ENCODE assay signal across 7 mouse cellular contexts in genomic region chr3:88624324-88624723, GRCm38 (mm10). TPM values are rescaled to one million over a fixed set of nuclear protein-coding genes. Genes with fewer than 3 reads are reported as not detected.
DNase-seq lines count a peak whose midpoint lies in the region; ATAC-seq and TF ChIP-seq lines count a peak whose summit lies in the region.

No protein-coding gene starts in this region.

- H3K4me3 ChIP-seq in embryonic facial prominence, embryonic 13.5 days: peak overlapping the region; percentile 96
- peak overlapping the region; percentile 72; the same call in 1 of the 2 replicates for H3K4me3 ChIP-seq in kidney, postnatal 0 days (replicated peaks; ENCODE audit: low read depth, low read length)
- peak overlapping the region; percentile 21 for H3K4me3 ChIP-seq in olfactory bulb, adult 2 months (ENCODE audit: insufficient read depth, low read depth, low read length)

- no peak for TF ChIP-seq CTCF in kidney, postnatal 0 days (IDR thresholded peaks at IDR 0.05; ENCODE audit: low read depth)
- no peak for TF ChIP-seq CTCF in olfactory bulb, adult 2 months (IDR thresholded peaks at IDR 0.05; ENCODE audit: insufficient read depth, low read depth, low read length)

- 44% methylated on average over 4 of the region's 4 CpGs for WGBS in embryonic facial prominence, embryonic 13.5 days
- WGBS in kidney, postnatal 0 days: 12% methylated on average over 4 of the region's 4 CpGs
- 12% methylated on average over 4 of the region's 4 CpGs for WGBS in olfactory bulb, adult 2 months

- ATAC-seq in embryonic facial prominence, embryonic 13.5 days (ENCODE audit: insufficient number of reproducible peaks, insufficient read depth, low FRiP score, low TSS enrichment, low read depth): no peak
- no peak for ATAC-seq in kidney, postnatal 0 days (replicated peaks; ENCODE audit: low FRiP score, low read depth)

- TF ChIP-seq POLR2A in olfactory bulb, adult 2 months (IDR thresholded peaks at IDR 0.05; ENCODE audit: insufficient read depth, low read depth, low read length): no peak

- no peaks in the 10 kb centered on the region for H3K9me3 ChIP-seq in embryonic facial prominence, embryonic 13.5 days
- H3K9me3 ChIP-seq in kidney, postnatal 0 days (replicated peaks; ENCODE audit: low read length): no peaks in the 10 kb centered on the region

- H3K4me2 ChIP-seq in embryonic facial prominence, embryonic 13.5 days: peak overlapping the region; percentile 91
- H3K4me2 ChIP-seq in kidney, postnatal 0 days (ENCODE audit: low read length): peak overlapping the region; percentile 69

- H3K27ac ChIP-seq in embryonic facial prominence, embryonic 13.5 days: peak overlapping the region; percentile 57
- peak overlapping the region; percentile 98 for H3K27ac ChIP-seq in kidney, postnatal 0 days
- peak overlapping the region; percentile 97 for H3K27ac ChIP-seq in olfactory bulb, adult 2 months (ENCODE audit: insufficient read depth, low read depth, low read length)

- peaks cover 53% of the 10 kb centered on the region for H3K4me1 ChIP-seq in embryonic facial prominence, embryonic 13.5 days
- peaks cover 46% of the 10 kb centered on the region for H3K4me1 ChIP-seq in kidney, postnatal 0 days (replicated peaks; ENCODE audit: insufficient read depth, low read length)
- H3K4me1 ChIP-seq in olfactory bulb, adult 2 months (ENCODE audit: control insufficient read depth, insufficient read depth, low read length): peaks cover 55% of the 10 kb centered on the region

- peak; percentile 45 to 62 for DNase-seq in right cerebral cortex, postnatal 10 days (ENCODE audit: low spot score in 2 of 2)
- no peak for DNase-seq in right cerebral cortex, postnatal 25 days
- no peak for DNase-seq in kidney, postnatal 0 days (ENCODE audit: low spot score)
- no peak for DNase-seq in left cerebral cortex, adult 11 months (ENCODE audit: low spot score)
- no peak for DNase-seq in right cerebral cortex, adult 2 months (ENCODE audit: low spot score in 2 of 2)

- peak overlapping the region; percentile 97 for H3K9ac ChIP-seq in embryonic facial prominence, embryonic 13.5 days
- H3K9ac ChIP-seq in kidney, postnatal 0 days (ENCODE audit: low read depth, low read length): peak overlapping the region; percentile 86; the same call in 1 of the 2 replicates

- no peaks in the 10 kb centered on the region for H3K27me3 ChIP-seq in embryonic facial prominence, embryonic 13.5 days
- H3K27me3 ChIP-seq in kidney, postnatal 0 days (ENCODE audit: insufficient read depth, low read length): no peaks in the 10 kb centered on the region

- H3K36me3 ChIP-seq in embryonic facial prominence, embryonic 13.5 days: peaks cover 30% of the 10 kb centered on the region
- 0 out of 2 replicates have a peak, but pooled peaks cover 4% of the 10 kb centered on the region for H3K36me3 ChIP-seq in kidney, postnatal 0 days (ENCODE audit: insufficient read depth, low read length)

RNA-seq across cellular contexts. Expression of gene Arhgef2, which starts 18.6 kb away (rescaled TPM):
- polyA plus RNA-seq in embryonic facial prominence, embryonic 13.5 days (2015; fragmentation: Nextera tagmentation; extraction: Ambion mirVana): 91.6 and 99.4 TPM in 2 replicates
- 53.7 and 65.4 TPM in 2 replicates for polyA plus RNA-seq in kidney, postnatal 0 days (2015; fragmentation: Nextera tagmentation; extraction: Ambion mirVana)
- polyA plus RNA-seq in olfactory bulb, adult 2 months (2012; ENCODE audit: insufficient read depth, insufficient read length, low replicate concordance, missing spikeins): not detected in 2 replicates

RNA-seq across cellular contexts. Expression of gene Rxfp4, which starts 28.6 kb away (rescaled TPM):
- polyA plus RNA-seq in embryonic facial prominence, embryonic 13.5 days (2015; fragmentation: Nextera tagmentation; extraction: Ambion mirVana): not detected in 2 replicates
- polyA plus RNA-seq in kidney, postnatal 0 days (2015; fragmentation: Nextera tagmentation; extraction: Ambion mirVana): not detected in 2 replicates
- not detected in 2 replicates for polyA plus RNA-seq in olfactory bulb, adult 2 months (2012; ENCODE audit: insufficient read depth, insufficient read length, low replicate concordance, missing spikeins)

RNA-seq across cellular contexts. Expression of gene Ssr2, which starts 48.6 kb away (rescaled TPM):
- 259 and 274 TPM in 2 replicates for polyA plus RNA-seq in embryonic facial prominence, embryonic 13.5 days (2015; fragmentation: Nextera tagmentation; extraction: Ambion mirVana)
- polyA plus RNA-seq in kidney, postnatal 0 days (2015; fragmentation: Nextera tagmentation; extraction: Ambion mirVana): 294 and 311 TPM in 2 replicates
- polyA plus RNA-seq in olfactory bulb, adult 2 months (2012; ENCODE audit: insufficient read depth, insufficient read length, low replicate concordance, missing spikeins): not detected in 2 replicates

Comparison
In these comparisons a context has a peak if more than half of its experiments do, and no peak if none do; other contexts are left out.
1. DNase-seq: peak in right cerebral cortex, postnatal 10 days (2 of 2); none in right cerebral cortex, postnatal 25 days (single experiment), kidney, postnatal 0 days (single experiment), left cerebral cortex, adult 11 months (single experiment) and right cerebral cortex, adult 2 months (0 of 2).
2. H3K4me3 ChIP-seq: peak in every context shown above with its lines; median percentile 96 in embryonic facial prominence, embryonic 13.5 days; 72 in kidney, postnatal 0 days; 21 in olfactory bulb, adult 2 months.
3. Peak in every context shown above with its lines, with median percentiles within 50 percentile points of each other: H3K27ac ChIP-seq.